Mouse (Mus musculus): ENCODE data around the gene 1700029H14Rik.

1700029H14Rik gene

DNA sequence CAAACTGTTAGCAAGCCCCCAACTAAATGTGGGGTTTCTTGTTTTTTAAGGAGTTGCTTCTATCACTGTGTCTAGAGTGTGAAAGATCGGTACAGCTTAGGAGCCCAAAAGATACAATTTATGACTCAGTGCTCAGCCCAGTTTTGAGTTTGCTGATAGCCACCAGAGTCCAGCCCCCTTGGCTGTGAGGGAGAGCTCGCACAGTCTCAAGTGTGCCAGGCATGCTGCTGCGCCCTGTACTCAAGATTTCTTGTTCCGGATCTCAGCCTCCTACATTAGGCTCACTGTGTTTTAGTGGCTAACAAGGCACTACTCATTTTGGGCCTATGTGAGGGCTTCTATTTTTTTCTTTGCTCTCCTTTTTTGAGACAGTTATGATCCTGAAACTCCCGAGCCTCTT lies 22.1 kb downstream of the 1700029H14Rik start:
- no peak for DNase-seq

DNA sequence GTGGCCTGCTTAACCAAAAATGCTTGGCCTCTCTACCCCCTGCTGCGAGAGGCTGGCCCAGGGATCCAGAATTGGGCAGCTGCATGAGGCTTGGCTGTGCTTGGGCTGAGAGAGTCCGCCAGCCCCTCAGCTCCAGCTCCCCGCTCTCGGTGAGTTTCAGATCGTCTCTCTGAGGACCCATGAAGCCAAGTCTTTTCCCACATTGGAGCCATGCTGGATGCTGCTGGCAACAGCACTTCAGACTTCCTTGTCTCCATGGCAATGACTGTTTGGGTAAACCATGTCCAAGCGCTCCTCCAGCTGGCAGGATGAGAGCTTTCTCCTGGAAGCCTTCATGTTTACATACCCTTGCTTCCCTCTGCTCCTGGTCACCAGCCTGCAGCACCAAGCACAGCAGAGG lies 23.4 kb downstream of the 1700029H14Rik start:
- no peak for DNase-seq

DNA sequence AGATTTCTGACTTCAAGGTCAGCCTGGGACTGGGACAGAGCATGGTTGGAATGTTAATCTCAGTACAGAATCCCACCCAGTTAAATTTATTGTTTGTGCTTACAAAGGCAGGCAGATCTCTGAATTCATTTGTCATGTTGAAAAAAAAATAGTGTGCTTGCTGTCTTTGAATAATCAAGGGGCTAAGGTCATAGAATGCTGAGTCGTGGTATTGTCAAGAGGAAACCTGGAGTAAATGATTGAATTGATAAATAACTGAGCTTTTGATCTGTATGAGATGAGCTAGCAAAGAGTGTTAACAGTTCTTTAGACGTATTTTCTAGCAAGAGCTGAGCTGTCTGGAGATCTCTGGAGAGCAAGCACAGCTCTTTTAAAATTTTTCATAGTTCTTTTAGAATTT lies 25.2 kb downstream of the 1700029H14Rik start:
- DNase-seq: no peak

DNA sequence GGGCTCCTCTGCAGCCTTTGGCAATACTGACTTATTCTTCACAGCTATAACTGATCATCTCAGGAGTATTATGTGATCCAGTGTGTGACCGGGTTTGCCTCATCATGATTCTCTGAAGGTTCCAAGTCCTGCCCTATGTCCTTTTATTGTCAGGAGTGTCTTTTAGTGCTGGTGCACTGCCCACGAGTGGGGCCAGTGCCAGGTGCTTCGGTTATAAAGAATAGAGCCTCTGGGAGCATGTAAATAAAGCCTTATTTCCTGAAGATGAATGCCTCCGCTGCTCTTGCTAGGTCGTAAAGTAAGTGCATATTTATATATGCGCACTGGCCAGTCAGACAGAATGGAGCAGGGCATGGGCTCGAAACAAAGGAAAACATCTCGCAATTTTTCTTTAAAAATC lies 29.1 kb downstream of the 1700029H14Rik start:
- DNase-seq: no peak

DNA sequence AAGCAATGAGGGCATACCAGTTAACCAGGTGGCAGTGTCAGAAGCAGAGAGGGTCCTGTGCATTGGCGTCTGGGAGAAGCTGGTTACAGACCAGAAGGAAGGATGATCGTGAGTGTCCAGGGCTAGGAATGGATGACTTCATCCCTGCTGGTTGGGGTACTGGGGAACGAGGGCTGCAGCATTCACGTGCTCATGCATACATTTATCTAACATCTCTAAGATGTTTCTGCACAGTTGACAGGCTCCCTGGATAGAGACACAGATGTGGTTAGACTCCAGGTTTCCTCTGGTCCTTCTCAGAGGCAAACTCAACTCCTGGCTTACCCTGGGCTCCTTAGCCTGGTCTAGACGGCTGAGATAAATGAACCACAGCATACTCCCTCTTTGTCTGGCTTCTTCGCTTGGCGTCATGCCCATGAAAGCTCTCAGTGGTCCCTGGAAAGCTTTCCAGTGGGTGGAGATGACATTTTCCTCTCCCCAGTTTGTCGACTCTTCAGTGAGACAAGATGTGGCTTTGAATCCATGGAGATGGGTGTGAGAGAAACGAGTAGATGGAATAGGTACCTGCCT lies 30.6 kb downstream of the 1700029H14Rik start:
- DNase-seq: no peak

DNA sequence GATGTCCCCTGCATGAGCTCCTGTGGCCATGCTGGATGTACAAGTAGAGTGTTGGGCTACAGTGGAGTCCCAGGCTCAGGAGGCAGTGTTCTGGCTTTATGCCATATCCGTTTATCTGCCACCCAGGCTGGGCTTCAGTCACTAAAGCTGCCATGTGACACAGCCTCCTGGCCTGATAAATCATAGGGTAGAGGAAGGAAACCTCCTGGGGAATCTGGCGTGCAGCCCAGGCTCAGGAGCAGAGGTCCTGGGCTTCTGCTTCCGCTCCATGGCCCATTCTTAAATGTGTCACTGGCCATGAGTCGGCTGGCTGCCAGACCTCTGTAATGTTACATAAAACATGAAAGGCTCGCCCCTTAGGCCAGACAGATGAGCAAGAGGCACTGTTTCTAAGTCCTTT lies 31.3 kb downstream of the 1700029H14Rik start:
- DNase-seq: peak; percentile 90

DNA sequence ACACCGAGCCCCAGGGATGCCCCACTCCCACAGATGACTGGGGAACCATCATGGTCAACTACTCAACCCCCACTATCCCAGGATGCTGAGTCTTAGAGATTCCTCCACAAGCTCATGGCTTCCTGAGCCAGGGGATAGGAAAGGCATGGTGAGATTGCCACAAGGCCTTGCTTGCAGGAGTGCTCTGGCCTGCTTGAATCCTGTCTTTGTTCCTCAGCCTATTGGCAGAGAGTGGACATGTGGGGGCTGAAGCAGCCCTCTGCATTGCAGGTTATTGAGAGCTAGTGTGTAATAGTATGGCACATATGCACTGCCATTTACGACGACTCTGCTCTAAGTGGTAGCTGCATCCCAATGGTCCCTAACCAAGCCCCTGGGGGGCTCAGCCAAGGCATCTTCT lies 31.9 kb downstream of the 1700029H14Rik start:
- no peak for DNase-seq

DNA sequence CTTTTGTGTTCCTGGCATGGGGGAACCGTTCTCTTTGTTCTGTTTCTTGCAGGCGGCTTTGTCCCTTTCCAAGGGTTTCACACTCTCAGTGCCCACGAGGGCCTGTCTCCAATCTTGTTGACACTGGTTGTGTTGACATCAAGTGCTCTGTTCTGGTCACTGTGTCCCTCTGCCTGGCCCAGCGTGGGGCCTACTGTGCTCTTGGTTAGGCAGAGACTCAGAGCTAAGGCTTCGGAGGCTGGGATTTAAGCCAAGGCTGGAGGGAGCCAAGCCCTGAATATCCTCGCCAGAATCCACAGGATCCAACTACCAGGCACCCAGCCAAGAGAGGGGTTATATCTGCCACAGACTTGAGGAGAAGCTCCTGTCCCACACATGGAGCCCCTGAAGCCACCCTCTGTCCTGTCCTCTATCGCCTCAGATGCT lies 32.4 kb downstream of the 1700029H14Rik start:
- DNase-seq: peak; percentile 90

DNA sequence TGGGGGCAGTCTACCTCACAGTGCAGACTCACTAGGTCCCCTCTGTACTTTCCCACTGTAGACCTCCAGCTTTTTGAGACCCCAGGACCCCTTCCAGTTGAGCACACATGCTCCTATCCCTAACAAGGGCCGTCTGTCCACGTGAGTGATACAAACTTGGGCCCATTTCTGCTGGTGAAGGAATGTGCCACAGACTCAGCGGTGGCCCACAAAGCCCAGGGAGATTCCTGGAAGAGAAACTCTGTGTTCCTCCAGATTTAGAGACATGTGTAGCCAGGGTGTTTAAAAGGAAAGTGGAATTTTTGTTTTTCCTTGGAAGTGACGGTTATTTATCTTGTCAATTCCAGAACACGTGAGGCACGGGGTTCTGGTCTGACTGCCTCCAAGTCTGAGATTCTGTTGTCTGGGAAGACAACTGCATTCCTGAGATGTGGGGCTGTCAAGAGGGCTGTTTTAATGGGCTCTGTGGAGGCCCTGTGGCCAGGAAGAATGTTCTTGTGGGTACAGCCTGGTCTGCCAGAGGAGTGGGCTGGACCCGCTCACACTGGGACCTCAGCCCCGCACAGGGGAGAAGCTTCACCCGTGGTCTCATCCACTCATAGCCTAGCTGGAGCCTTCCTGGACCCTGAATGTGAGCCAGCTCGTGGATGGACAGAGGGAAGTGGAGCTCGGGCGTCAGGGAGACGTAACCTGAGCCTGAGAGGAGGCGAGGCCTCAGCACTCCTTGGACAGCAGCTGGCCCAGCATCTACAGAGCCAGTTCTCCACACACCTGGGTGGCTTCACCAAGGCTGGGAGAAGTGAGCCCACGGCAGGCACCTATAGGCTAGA lies 33.0 kb downstream of the 1700029H14Rik start:
- DNase-seq: no peak

DNA sequence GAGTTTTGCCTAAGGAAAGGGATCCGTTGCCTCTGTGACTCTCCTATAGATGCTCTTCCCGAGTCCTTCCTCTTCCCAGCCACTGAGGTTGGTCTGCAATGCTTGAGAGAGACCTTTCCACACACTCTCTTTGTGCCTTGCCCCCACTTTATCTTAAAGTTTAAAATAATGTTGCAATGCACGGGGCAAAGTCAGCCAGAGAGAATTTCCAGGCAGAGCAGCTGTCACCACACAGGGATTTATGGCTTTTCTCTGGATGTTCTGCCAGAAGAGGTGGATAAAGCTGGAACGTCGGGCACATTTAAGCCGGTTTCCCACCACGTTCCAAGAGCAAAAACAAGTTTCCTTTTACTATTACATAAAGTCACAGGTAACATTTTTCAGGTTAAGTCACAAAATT lies 40.9 kb downstream of the 1700029H14Rik start:
- DNase-seq: no peak

DNA sequence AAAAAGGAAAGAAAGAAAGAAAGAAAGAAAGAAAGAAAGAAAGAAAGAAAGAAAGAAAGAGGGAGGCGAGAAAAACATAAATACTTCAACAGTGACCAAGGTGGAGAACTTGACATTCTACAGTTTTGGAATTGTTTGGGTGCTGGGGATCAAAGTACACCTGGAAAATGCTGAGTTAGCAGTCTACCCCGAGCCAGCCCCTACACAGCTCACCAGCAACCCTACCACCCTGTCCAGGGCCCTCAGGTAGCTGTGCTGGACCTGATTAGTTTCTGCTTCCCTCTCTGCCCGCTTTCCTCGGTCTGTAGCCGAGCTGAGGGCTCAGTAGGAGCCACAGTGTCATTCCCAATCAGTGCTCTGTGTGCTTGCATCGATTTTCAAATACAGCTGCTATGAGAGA lies 41.9 kb downstream of the 1700029H14Rik start:
- DNase-seq: no peak

DNA sequence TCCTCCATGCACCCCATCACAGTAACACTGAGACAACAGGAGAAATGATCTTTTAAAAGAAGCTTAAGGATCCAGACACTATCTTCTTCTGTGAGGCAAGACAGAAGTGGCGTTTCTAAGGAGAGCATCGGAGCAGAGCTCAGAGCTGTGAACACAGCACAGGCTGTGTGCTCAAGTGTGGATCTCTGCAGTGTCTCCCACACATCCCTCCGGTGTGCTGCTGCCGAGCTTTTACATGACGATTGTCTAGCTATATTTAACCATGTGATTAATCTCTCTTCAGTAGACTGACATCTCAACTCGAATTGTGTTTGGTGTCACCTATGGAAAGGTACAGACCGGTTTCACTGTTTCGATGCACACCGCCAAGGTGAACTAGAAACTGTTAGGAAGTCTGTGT lies 42.8 kb downstream of the 1700029H14Rik start:
- DNase-seq: no peak

DNA sequence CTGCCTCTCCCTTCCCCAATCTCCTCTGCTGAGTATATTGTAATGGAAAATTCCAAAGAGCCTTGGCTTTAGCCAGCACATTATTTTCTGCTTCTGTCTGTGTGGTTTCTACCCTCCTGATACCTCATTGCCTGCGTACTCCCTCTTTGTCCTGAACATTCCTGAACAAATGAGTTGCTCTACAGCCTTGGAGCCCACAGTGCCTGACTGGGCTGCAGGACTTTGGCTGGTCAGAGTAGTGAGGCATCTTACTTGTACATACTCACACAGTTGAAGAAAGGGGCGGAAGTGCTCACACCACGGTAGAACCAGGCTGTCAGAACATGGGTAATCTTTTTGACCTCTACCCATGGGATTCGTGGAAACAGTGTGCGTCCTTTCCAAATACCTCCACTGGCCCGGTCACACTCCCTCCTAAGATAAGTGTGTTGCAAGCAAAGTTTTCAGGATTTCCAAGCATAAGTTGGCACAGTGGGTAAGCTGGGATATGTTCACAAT lies 44.9 kb downstream of the 1700029H14Rik start:
- no peak for DNase-seq

DNA sequence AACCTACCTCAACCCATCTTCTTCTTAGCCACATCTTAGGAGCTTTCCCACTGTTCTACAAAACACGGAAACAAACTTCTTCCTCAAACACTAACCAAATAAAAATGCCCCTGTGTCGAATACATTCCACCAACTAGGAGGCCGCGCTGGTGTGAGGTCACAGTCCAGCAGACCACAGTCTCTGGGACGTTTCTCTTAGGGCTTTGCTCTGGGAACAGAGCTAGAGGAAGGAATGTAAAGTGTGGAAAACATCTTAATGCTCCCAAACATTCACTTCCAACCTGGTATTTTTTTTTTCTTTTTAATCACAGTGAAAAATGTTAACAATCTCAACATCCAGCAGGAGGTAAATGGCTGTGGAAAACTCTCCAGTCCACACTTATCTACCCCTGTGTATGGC lies 45.5 kb downstream of the 1700029H14Rik start:
- DNase-seq: no peak

DNA sequence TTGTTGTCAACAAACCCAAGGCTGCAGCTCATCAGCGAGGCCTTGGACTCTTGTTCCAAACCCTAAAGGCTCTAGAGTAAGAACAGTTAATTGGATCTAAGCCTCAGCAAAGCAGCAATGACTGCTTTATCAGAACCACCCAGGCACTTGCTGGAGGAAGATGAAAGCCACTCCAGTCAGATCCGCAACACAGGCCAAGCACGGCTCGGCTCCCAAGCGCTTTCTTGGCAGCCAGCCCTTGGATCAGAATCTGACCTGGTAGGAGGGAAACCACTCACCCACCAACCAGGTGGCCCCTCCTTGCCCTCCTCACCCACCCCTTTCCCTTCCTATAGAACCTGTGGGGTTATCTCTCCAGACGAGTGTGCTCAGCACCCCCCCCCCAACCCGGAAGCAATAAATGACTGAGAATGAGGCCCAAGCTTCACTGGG lies 46.2 kb downstream of the 1700029H14Rik start:
- DNase-seq: peak; percentile 42

DNA sequence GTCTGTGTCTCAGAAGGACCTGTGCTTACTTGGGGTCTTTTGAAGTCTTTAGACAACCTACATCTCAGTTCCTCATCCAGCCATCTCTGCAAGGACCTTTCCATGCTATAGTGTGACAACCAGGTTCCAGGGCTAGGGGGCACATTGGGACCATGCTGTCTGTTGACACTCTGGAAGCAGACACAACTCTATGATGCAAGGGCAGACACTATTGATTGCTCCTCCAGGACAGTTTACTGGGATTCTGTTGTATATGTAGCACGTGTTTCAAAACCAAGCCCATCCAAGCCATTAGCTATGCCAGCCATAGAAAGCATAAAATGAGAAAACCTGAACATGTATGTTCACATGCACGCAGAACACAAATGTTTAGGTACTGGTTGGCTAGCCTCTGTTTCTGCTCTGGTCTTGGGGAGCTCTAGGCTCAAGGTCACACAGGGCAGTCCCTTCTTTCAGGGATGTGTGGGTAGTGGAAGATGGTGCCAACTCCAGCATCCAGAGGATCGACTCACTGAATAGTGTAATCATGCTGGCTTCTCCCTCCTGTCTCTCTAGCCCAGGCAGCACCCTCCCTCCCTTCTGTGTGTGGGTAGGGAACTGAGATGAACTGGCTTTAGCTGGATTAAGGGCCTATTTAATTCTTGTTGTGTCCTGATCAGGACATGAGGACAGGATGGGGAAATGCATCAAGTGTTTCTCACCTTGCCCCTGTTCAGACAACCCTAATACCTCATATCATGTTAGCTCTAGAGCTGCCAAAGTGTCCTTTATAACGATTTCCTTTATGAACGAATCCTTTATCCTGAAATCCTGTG lies 48.5 kb downstream of the 1700029H14Rik start:
- no peak for DNase-seq

DNA sequence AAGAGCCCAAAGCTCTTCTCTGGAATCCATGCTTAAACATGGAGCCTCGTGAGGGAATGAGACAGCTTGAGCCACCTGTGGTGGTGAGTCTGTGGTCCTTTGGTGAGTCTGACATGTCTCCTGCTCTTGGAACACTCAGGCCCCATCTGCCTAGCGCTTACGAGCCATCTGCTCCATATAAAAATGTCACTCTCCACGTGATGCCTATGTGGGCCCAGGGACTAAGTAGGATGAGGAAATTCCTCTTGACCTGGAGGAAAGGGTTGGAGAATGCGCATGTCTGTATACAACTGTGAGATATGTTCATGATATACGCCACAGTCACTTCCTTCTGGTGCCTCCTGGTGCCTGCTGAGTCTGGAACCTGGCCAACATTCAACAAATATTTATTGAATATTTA lies 49.6 kb downstream of the 1700029H14Rik start:
- peak; percentile 83 for DNase-seq

DNA sequence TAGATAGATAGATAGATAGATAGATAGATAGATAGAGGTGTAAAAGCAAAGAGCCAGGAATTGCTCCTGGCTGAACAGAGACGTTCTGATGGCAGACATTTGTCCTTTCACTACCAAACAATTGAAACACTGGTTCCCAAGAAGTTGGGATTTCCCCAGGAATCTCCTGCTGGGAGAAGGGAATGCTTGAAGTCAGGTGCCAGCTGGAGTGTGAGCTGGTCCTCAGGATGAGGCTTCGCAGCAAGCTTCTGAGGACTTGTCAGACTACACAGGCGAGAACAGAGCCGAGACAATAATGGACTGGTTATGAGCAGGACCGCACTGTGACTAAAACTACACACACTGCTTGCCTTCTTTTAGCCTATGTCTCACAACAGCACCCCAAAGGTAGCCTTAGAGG lies 50.2 kb downstream of the 1700029H14Rik start:
- peak; percentile 64 for DNase-seq

DNA sequence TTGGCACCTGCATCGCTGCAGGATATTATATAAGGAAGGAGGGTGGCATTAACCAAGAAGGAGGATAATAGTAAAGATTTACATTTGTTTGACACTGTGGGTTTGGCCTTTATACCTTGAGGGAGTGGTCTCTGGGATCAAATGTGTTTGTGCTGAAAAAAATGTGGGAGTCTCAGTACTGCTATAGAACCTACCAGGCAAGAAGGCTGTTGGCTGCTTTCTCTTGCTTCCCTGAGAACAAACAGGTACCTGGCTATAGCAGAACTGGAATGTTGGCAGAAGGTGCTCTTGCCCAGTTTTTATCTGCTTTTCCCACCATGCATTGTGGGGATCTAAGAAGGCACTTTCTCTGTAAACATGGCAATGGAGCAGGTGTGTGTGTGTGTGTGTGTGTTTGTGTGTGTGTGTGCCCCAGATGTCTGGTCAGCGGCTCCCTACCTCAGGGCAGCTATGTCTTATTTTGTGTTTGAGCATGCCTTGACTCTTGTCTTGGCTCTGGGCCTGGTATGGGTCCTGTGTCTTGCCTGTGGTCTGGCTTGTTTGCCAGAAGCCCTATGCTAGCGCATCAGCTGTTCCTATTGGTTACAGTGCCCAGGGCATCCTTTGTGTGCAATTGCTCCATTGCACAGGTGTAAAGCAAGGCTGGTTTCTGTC lies 54.9 kb downstream of the 1700029H14Rik start:
- no peak for DNase-seq

DNA sequence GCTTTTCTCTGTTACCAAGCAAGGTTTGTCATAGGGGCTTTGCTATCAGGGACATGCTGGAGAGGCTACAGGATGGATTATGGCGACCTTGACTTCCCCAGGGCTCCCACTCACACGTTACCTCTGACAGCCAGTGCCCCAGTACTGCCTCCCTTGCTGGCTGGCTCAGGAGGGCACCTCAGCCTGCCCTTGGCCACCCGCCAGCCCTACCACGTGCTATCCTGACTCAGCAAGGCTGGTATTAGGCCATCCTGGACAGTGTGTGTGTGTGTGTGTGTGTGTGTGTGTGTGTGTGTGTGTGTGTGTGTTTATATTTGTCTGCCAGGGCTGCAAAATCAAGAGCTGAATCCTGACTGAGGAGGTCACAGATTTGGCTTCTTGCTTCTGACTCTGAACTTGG lies 55.4 kb downstream of the 1700029H14Rik start:
- DNase-seq: no peak

DNA sequence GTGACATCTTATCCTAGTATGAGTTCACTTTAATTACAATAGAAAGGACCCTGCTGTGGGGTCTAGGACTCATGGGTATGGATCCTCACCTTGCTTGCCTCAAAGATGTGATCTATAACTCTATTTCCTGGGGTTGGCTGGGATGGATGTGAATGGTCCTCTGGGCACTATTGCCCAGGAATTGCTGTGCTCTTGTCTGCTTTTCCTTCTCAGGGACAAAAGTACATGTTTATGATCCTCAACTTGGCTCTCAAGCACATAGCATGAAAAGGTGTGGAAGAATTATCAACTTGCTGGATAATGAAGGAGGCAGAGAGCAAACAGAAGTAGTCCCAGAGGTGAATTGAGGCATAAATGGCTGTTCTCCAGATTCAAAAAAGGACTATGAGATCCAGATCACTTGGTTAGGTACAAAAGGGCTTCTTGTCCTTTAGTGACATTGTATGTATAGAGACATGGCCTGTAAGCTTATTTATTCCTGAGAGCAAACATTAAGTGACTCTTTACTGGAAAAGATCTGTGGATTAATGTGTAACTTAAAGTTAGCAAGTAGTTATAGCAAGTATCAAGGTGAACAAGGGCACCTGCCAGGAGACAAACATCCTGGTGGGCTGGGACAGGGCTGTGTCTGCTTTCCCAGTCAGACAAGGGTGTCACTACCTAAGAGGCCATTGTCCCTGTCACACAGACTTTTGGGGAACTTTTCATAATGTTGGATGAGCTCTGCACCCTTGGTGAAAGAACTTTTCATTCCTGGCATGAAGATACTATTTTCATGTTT lies 57.2 kb downstream of the 1700029H14Rik start:
- no peak for DNase-seq

DNA sequence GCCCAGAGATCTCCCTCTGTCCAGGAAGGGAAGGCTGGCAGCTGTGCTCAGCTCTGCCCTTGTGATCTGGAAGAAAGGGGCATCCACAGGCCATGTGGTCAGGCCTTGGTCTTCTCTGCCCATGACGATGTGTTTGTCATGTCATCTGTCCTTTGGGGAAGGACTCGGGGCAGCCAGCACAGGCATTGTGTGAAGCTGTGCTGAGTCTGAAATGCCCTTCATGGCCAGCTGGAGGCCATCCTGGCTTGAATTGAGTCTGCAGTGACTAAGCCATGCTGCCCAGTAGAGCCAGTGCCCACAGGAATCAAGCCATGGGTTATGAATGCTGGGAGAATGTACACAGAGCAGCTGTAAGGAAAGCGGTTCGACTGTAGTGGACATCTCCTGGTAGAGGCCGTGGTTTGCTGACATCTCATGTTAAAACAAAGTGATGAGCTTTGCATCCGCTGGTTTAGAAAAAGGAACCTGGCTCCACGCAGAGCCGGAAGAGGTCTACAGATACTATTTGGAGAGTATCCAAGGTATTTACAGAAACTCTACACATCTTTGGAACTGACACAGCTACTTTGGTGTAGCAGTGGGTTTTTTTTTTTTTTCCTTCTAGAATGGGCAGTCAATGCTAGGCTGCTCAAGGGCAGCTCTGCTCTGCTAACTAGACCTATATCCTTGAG lies 58.2 kb downstream of the 1700029H14Rik start:
- no peak for DNase-seq

Measured in cerebellum, adult 8-10 months (tissue).